Mouse (Mus musculus) mesoderm, embryonic 11.5 days (tissue): ENCODE measurements around the gene Ppp1r2.

ENCODE experiments used
- DNase-seq: peaks from one replicate; pipeline ENCODE4 v3.0.0-alpha.2; 2012; ENCODE audit warnings: low read depth, low spot score

The Ppp1r2 gene

GRCm38 (mm10) chr16:31234808-31235456 is 40.1 kb downstream of the Ppp1r2 start:
- no peak for DNase-seq

DNA sequence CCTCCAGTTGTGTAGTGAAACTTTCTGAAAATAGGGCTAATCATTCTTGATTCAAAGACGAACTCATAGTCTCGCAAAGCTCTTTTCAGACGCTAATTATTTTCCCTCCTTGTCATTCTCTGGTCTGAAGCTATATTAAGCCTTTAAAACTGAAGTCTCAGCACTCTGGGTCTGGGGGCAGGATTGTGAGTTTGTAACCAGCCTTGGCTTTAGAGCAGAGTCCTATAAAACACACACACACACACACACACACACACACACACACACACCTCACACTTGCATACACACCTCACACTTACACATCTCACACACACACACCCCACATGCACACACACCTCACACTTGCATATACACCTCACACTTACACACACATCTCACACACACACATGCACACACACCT is 40.7 kb downstream of the Ppp1r2 start:
- no peak for DNase-seq

GRCm38 (mm10) chr16:31233541-31234339 is 41.3 kb downstream of the Ppp1r2 start:
- DNase-seq, result no peak

GRCm38 (mm10) chr16:31233167-31233498 is 41.9 kb downstream of the Ppp1r2 start:
- DNase-seq, result no peak

GRCm38 (mm10) chr16:31232491-31233166 is 42.4 kb downstream of the Ppp1r2 start:
- no peak for DNase-seq

DNA sequence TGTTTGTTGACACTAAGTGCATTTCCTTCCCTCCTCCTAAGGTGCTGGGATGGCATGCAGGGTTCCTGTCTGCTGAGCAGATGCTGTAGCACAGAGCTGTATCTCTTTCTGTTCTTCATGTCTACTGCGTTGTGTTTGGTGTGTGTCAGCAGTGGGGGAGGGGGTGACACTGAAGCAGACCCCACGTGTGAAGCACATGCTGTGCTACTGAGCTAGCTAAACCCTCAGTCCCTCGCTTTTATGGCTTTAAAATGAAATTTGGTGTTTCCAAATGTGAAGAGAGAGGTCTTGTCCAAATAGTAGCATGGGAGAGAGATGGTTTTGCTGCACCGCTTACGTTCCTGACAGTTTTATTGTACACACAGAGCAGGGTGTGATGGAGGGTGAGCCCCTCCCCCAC is 43.5 kb downstream of the Ppp1r2 start:
- no peak for DNase-seq

GRCm38 (mm10) chr16:31227746-31228145 is 47.3 kb downstream of the Ppp1r2 start:
- DNase-seq, result no peak

- no peak for DNase-seq
Observed at GRCm38 (mm10) chr16:31215271-31215670, 59.8 kb downstream of the Ppp1r2 start.

GRCm38 (mm10) chr16:31213463-31213862 is 61.6 kb downstream of the Ppp1r2 start:
- no peak for DNase-seq

DNA sequence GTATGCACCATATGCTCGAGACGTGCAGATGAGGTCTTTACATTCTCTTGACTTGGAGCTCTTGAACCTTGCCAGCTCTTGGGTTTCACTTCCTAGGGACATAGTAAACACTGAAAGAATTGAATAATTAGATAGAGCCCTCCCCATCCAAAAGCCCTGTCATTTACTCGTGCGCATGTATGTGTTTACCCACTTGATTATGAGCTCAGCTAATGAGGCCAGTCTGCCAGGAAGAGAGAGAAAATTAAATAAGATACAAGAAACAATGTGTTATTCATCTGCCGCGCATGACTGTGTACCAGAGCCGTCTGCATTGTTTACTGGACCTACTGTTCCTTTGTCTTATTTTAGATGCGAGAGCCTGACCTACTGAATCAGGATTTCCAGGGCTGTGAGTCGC is 63.6 kb downstream of the Ppp1r2 start:
- no peak for DNase-seq

DNA sequence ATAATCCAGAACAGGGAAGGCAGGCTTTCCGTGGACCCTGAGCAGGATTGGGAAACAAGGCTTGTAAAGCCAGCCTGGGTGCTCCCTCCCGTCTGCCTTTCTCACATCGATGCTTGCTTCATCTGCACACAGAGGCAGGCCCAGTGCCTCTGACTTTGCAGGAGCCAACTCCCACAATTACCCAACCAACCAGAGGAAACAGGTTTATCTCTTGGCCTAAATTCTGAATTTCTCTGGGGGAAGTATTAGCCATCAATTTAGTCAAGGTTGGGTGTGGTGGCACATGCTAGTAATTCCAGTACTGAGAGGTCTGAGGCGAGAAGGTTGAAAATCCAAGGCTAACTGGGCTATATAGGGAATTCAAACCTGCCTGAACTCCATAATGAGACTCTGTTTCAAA is 64.6 kb downstream of the Ppp1r2 start:
- no peak for DNase-seq

DNA sequence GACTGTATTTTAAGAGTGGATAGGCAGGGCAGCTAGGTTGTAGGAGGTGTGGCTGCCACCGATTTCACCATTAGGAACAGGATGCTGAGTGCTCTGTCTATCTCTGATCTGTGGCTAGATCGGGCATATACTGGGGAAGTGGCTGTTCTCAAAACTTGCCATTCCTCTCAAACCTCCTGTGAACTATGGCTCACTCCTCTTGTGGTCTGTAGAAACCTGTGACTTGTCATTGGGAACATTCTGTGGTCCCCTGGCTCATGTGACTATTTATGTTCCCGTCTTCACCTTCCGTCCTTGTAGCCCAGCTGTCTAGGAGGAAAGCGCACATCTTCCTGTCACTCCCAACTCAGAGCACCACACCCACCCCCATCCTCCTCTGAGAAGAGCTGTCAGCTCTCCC is 65.2 kb downstream of the Ppp1r2 start:
- DNase-seq, result no peak

DNA sequence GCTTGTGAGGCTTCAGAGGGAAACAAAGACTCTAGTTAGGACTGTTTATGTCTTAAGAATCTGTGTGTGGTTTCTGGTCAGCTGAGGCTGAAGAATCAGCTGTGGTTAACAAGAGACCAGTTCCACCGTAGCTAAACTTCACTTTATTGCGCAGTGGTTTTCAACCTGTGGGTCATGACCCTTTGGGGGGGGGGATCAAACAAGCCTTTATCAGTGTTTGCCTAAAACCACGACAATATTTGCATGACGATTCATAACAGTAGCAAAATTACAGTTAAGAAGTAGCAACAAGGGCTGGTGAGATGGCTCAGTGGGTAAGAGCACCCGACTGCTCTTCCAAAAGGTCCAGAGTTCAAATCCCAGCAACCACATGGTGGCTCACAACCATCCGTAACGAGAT is 69.4 kb downstream of the Ppp1r2 start:
- DNase-seq, result no peak

GRCm38 (mm10) chr16:31205187-31205586 is 69.9 kb downstream of the Ppp1r2 start:
- no peak for DNase-seq

GRCm38 (mm10) chr16:31204216-31204615 is 70.9 kb downstream of the Ppp1r2 start:
- DNase-seq, result no peak

GRCm38 (mm10) chr16:31201704-31202103 is 73.4 kb downstream of the Ppp1r2 start:
- DNase-seq, result no peak
